Mouse (Mus musculus) liver, embryonic 18 days (tissue): ENCODE data around the gene Gm5475. TPM values are rescaled to one million over a fixed set of nuclear protein-coding genes. Genes with fewer than 3 reads are reported as not detected.

ENCODE experiments used
- polyA plus RNA-seq: library from polyadenylated mRNA; depleted of rRNA; stranded (reverse); fragments of >200 nt; gene quantifications from 2 replicates; pipeline ENCODE4 v1.2.3, GENCODE M21; 2012; rRNA removed

Gene Gm5475
- 0.02 TPM in 1 of 2 replicates, not detected in the other for polyA plus RNA-seq

DNA sequence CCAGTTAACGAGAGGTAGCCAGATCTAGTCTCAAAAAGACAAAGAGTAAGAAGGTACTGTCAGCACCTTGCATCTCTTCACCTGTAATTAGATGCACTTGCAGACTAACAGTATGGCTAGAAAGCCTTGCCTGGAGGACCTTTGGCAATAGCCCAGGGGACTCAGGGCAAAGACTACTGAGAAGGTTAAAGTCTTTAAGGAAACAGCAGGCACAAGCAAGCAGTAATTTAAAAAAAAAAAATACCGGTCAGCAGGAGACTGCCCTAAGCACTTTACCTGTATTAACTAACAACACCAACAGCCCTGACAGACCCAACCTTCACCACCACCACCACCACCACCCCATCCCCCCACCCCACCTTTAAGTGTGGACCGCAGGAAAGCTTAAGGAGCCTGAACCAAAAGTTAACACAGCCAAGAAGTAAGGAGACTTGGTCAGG lies at the start of gene Gm5475:
Gene Gm5475 (plus strand): TSS at position 390 of the 440 bp plus-strand sequence.

GRCm38 (mm10) chr15:100424396-100425122 lies 2.6 kb downstream of the Gm5475 start, which contains the start of gene Slc11a2:
TSS of gene Slc11a2 (minus strand) at chr15:100425072.

DNA sequence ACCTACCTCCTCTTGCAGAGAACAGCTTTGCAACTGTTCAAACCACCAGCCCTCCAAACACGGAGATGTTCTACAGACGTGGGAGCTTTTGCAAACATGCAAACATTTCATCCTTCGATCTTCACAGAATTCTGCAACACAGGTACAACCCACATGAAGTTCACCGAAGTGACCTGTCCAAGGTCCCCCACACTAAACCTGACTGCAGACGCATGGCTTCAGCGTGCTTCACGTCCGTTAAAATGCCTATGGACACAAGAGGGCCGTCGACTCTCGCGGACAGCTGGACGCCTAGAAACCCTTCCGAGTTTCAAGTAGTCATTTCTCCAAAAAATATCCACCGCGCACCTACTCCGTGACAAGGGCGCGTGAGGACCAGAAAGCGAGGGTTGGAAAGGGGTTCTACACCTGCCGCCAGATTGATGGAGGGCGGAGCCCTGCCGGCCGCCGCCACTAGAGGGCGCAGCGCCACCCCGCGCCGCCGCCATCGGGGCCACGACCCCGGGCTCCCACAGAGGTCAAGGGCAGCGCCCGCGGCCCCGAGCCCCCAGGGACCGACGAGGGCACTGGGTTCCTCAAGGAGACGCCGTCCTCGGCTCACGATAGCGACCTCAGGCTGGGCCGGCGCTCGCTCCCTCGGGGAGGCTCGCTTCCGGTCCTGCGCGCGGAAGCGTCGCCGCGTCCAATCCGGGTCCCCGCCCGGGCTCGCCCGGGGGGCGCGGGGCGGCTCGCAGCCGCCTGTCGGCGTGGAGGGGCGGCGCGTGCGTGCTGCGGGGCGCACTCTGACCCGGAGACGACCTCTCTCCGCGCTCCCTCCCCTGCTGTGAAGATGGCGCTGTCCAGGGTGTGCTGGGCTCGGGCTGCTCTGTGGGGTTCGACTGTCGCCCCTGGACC lies 46.6 kb downstream of the Gm5475 start, which contains the start of gene Letmd1:
Gene Letmd1 (plus strand): TSS at position 729 of the 894 bp plus-strand sequence.

Other genes starting within 250 kb of the Gm5475 start
- gene Atf1, start 194.3 kb upstream of the Gm5475 start, polyA plus RNA-seq, result 22.0 and 23.4 TPM in 2 replicates
- gene Tmprss12, start 141.3 kb upstream of the Gm5475 start, polyA plus RNA-seq, result not detected in 2 replicates
- 41.8 and 48.6 TPM in 2 replicates for gene Mettl7a1, start 118.0 kb upstream of the Gm5475 start, polyA plus RNA-seq
- gene Mettl7a3, start 87.2 kb upstream of the Gm5475 start, polyA plus RNA-seq, result not detected in 2 replicates
- gene Methig1, start 69.0 kb upstream of the Gm5475 start, polyA plus RNA-seq, result 0.20 and 0.24 TPM in 2 replicates
- gene Mettl7a2, start 68.9 kb upstream of the Gm5475 start, polyA plus RNA-seq, result 0.02 TPM in 2 replicates
- not detected in 2 replicates for gene Higd1c, start 57.6 kb upstream of the Gm5475 start, polyA plus RNA-seq
- gene Slc11a2, start 2.9 kb downstream of the Gm5475 start, polyA plus RNA-seq, result 23.7 and 25.7 TPM in 2 replicates
- gene Letmd1, start 46.9 kb downstream of the Gm5475 start, polyA plus RNA-seq, result 36.6 and 45.0 TPM in 2 replicates
- 0.97 and 1.1 TPM in 2 replicates for gene Csrnp2, start 73.3 kb downstream of the Gm5475 start, polyA plus RNA-seq
- gene Tfcp2, start 129.9 kb downstream of the Gm5475 start, polyA plus RNA-seq, result 2.9 and 3.3 TPM in 2 replicates
- gene Pou6f1, start 177.8 kb downstream of the Gm5475 start, polyA plus RNA-seq, result 1.00 and 1.2 TPM in 2 replicates
- 109 and 114 TPM in 2 replicates for gene Dazap2, start 193.2 kb downstream of the Gm5475 start, polyA plus RNA-seq
- gene Smagp, start 214.8 kb downstream of the Gm5475 start, polyA plus RNA-seq, result 18.8 and 19.7 TPM in 2 replicates
- gene Bin2, start 247.4 kb downstream of the Gm5475 start, polyA plus RNA-seq, result 14.9 and 19.2 TPM in 2 replicates